Mouse (Mus musculus) MEL (cell line): ENCODE measurements around the gene Myo18b. TPM values are rescaled to one million over a fixed set of nuclear protein-coding genes. Genes with fewer than 3 reads are reported as not detected.

Experiments used
- DNase-seq: peaks from one replicate; pipeline ENCODE4 v3.0.0; 2011; ENCODE audit warnings: low read depth, low spot score
- H3K27ac ChIP-seq: 2 replicates; pipeline ENCODE4 v1.5.1; 2012; ENCODE audit warnings: low read depth, mild to moderate bottlenecking, control low read depth, low read length, moderate library complexity; ENCODE audit not compliant: control insufficient read depth
- H3K27me3 ChIP-seq, 2 experiments: fragments of 150-350 bp in 1 of 2; sonication (generic) in 1 of 2; 2 replicates each; pipeline ENCODE4 v1.6.1; 2012; ENCODE audit warnings: low read length in 2 of 2, mild to moderate bottlenecking in 2 of 2, improper control_type of control experiment in 1 of 2, moderate library complexity in 1 of 2; ENCODE audit not compliant: insufficient read depth in 2 of 2, control insufficient read depth in 1 of 2
- H3K36me3 ChIP-seq, 2 experiments: 2 replicates each; pipeline ENCODE4 v1.6.1; 2012 to 2014; ENCODE audit warnings: low read length in 2 of 2, improper control_type of control experiment in 1 of 2, inconsistent platforms in 1 of 2, mild to moderate bottlenecking in 1 of 2; ENCODE audit not compliant: insufficient read depth in 2 of 2, control insufficient read depth in 1 of 2
- H3K4me1 ChIP-seq, 2 experiments: fragments of 150-350 bp in 1 of 2; sonication (generic) in 1 of 2; 2 replicates each; pipeline ENCODE4 v1.6.1; 2012; ENCODE audit warnings: low read length in 2 of 2, improper control_type of control experiment in 1 of 2, mild to moderate bottlenecking in 1 of 2; ENCODE audit not compliant: insufficient read depth in 2 of 2, control insufficient read depth in 1 of 2
- H3K4me3 ChIP-seq, 2 experiments: fragments of 150-350 bp in 1 of 2; sonication (generic) in 1 of 2; 2 replicates each; pipeline ENCODE4 v1.5.1; 2012; ENCODE audit warnings: low read depth in 2 of 2, low read length in 2 of 2, mild to moderate bottlenecking in 2 of 2, moderate library complexity in 2 of 2, control low read depth in 1 of 2, improper control_type of control experiment in 1 of 2; ENCODE audit not compliant: control insufficient read depth in 1 of 2, insufficient read depth in 1 of 2
- H3K79me2 ChIP-seq: 2 replicates; pipeline ENCODE4 v1.6.1; 2012; ENCODE audit warnings: mild to moderate bottlenecking, low read length, moderate library complexity; ENCODE audit not compliant: control insufficient read depth, poor library complexity, insufficient read depth
- H3K9ac ChIP-seq: 2 replicates; pipeline ENCODE4 v1.6.1; 2012; ENCODE audit warnings: low read depth, mild to moderate bottlenecking, control low read depth, low read length, moderate library complexity; ENCODE audit not compliant: control insufficient read depth, poor library complexity, severe bottlenecking
- H3K9me3 ChIP-seq: fragments of 150-350 bp; sonication (generic); replicated peaks from 2 replicates; pipeline ENCODE4 v1.6.1; 2012; ENCODE audit warnings: mild to moderate bottlenecking, low read length, improper control_type of control experiment, moderate library complexity; ENCODE audit not compliant: insufficient read depth
- CHD1 ChIP-seq: IDR thresholded peaks from 2 replicates; pipeline ENCODE4 v1.6.1; 2012; ENCODE audit warnings: low read depth, mild to moderate bottlenecking, inconsistent platforms, low read length, improper control_type of control experiment
- CHD2 ChIP-seq: IDR thresholded peaks from 2 replicates; pipeline ENCODE4 v1.6.1; 2011; ENCODE audit warnings: low read length, improper control_type of control experiment
- CTCF ChIP-seq, 3 experiments: IDR thresholded peaks in 2 of 3; conservative IDR thresholded peaks in 1 of 3; 2 replicates each; pipeline ENCODE4 v1.5.1; 2011 to 2012; ENCODE audit warnings: low read length in 3 of 3, low read depth in 2 of 3, mild to moderate bottlenecking in 2 of 3, improper control_type of control experiment in 1 of 3, inconsistent platforms in 1 of 3, mixed read lengths in 1 of 3, moderate library complexity in 1 of 3; ENCODE audit not compliant: control insufficient read depth in 1 of 3, insufficient read depth in 1 of 3, poor library complexity in 1 of 3, severe bottlenecking in 1 of 3
- E2F4 ChIP-seq: IDR thresholded peaks from 2 replicates; pipeline ENCODE4 v1.6.1; 2011; ENCODE audit warnings: low read depth, low read length, improper control_type of control experiment, borderline replicate concordance
- ELF1 ChIP-seq: IDR thresholded peaks from 2 replicates; pipeline ENCODE4 v1.6.1; 2014; ENCODE audit warnings: low read depth, mild to moderate bottlenecking, inconsistent platforms, low read length, improper control_type of control experiment, moderate library complexity
- ETS1 ChIP-seq: IDR thresholded peaks from 2 replicates; pipeline ENCODE4 v1.6.1; 2012; ENCODE audit warnings: low read depth, mild to moderate bottlenecking, inconsistent platforms, low read length, improper control_type of control experiment, moderate library complexity
- GABPA ChIP-seq: IDR thresholded peaks from 2 replicates; pipeline ENCODE4 v1.6.1; 2012; ENCODE audit warnings: low read depth, mild to moderate bottlenecking, inconsistent platforms, low read length, improper control_type of control experiment, moderate library complexity
- HCFC1 ChIP-seq: IDR thresholded peaks from 2 replicates; pipeline ENCODE4 v1.6.1; 2012; ENCODE audit warnings: low read depth, mild to moderate bottlenecking, inconsistent platforms, low read length, improper control_type of control experiment, moderate library complexity
- JUND ChIP-seq: IDR thresholded peaks from 2 replicates; pipeline ENCODE4 v1.6.1; 2011; ENCODE audit warnings: low read depth, mild to moderate bottlenecking, improper control_type of control experiment, low read length
- MAFK ChIP-seq: IDR thresholded peaks from 2 replicates; pipeline ENCODE4 v1.6.1; 2011; ENCODE audit warnings: low read depth, mild to moderate bottlenecking, low read length, improper control_type of control experiment, borderline replicate concordance
- MAX ChIP-seq: IDR thresholded peaks from 2 replicates; pipeline ENCODE4 v1.6.1; 2011; ENCODE audit warnings: low read length, improper control_type of control experiment
- MXI1 ChIP-seq: IDR thresholded peaks from 2 replicates; pipeline ENCODE4 v1.6.1; 2011; ENCODE audit warnings: mild to moderate bottlenecking, low read depth, low read length, improper control_type of control experiment
- MYB ChIP-seq: IDR thresholded peaks from 2 replicates; pipeline ENCODE4 v1.6.1; 2011; ENCODE audit warnings: mild to moderate bottlenecking, low read depth, low read length, improper control_type of control experiment
- MYC ChIP-seq: IDR thresholded peaks from 2 replicates; pipeline ENCODE4 v1.6.1; 2011; ENCODE audit warnings: low read depth, mild to moderate bottlenecking, low read length, improper control_type of control experiment, moderate library complexity
- NELFE ChIP-seq: IDR thresholded peaks from 2 replicates; pipeline ENCODE4 v1.6.1; 2011; ENCODE audit warnings: low read depth, low read length, improper control_type of control experiment
- NRF1 ChIP-seq: IDR thresholded peaks from 2 replicates; pipeline ENCODE4 v1.6.1; 2014; ENCODE audit warnings: low read depth, mild to moderate bottlenecking, inconsistent platforms, low read length, improper control_type of control experiment, moderate library complexity; ENCODE audit not compliant: poor library complexity, insufficient read depth, severe bottlenecking
- POLR2A ChIP-seq, 2 experiments: IDR thresholded peaks; 2 replicates each; pipeline ENCODE4 v1.6.1; 2011 to 2012; ENCODE audit warnings: low read length in 2 of 2, mild to moderate bottlenecking in 2 of 2, control low read depth in 1 of 2, improper control_type of control experiment in 1 of 2, low read depth in 1 of 2, moderate library complexity in 1 of 2; ENCODE audit not compliant: control insufficient read depth in 1 of 2, insufficient read depth in 1 of 2, poor library complexity in 1 of 2
- POLR2AphosphoS5 ChIP-seq: IDR thresholded peaks from 2 replicates; pipeline ENCODE4 v1.6.1; 2012; ENCODE audit warnings: low read depth, borderline replicate concordance, mild to moderate bottlenecking, inconsistent platforms, low read length, moderate library complexity, mixed read lengths
- RCOR1 ChIP-seq: IDR thresholded peaks from 2 replicates; pipeline ENCODE4 v1.6.1; 2012; ENCODE audit warnings: low read depth, mild to moderate bottlenecking, inconsistent platforms, low read length, improper control_type of control experiment
- SIN3A ChIP-seq: IDR thresholded peaks from 2 replicates; pipeline ENCODE4 v1.6.1; 2012; ENCODE audit warnings: low read length, improper control_type of control experiment, inconsistent platforms
- ZC3H11A ChIP-seq: IDR thresholded peaks from 2 replicates; pipeline ENCODE4 v1.6.1; 2012; ENCODE audit warnings: low read depth, mild to moderate bottlenecking, inconsistent platforms, low read length, improper control_type of control experiment
- ZKSCAN1 ChIP-seq: IDR thresholded peaks from 2 replicates; pipeline ENCODE4 v1.6.1; 2012; ENCODE audit warnings: low read depth, mild to moderate bottlenecking, inconsistent platforms, low read length, improper control_type of control experiment, moderate library complexity
- ZMIZ1 ChIP-seq: IDR thresholded peaks from 2 replicates; pipeline ENCODE4 v1.6.1; 2012; ENCODE audit warnings: low read depth, mild to moderate bottlenecking, inconsistent platforms, low read length, improper control_type of control experiment, moderate library complexity
- ZNF384 ChIP-seq: IDR thresholded peaks from 2 replicates; pipeline ENCODE4 v1.6.1; 2012; ENCODE audit warnings: low read depth, mild to moderate bottlenecking, inconsistent platforms, low read length, improper control_type of control experiment
- polyA plus RNA-seq, 2 experiments: library from polyadenylated mRNA; stranded (reverse) in 1 of 2; unstranded in 1 of 2; fragments of >175 nt in 1 of 2; fragments of >200 nt in 1 of 2; gene quantifications; 2 replicates each; pipeline versions ENCODE4 v1.2.1 to v1.2.4; 2012; ENCODE audit warnings: low replicate concordance in 2 of 2, low read depth in 1 of 2; ENCODE audit not compliant: insufficient read length in 2 of 2, insufficient read depth in 1 of 2, missing spikeins in 1 of 2
- total RNA-seq: library from RNA; depleted of rRNA; stranded (reverse); fragments of 300-350 nt; gene quantifications from 2 replicates; pipeline ENCODE4 v1.2.3, GENCODE M21; 2012

Myo18b gene
- total and polyA plus RNA-seq, 3 experiments, result not detected

DNA sequence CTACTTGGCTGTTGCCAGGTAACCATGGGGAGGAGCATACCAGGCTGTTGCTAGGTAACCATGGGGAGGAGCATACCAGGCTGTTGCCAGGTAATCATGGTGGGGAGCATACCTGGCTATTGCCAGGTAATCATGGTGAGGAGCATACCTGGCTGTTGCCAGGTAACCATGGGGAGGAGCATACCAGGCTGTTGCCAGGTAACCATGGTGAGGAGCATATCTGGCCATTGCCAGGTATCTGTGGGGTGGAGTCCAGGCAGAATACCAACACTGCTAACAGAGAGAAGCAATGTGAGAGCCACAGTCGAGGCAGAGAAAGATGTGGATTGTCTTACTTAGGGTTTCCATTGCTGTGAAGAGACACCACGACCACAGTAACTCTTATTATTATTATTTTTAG, 250.6 kb downstream of the Myo18b start:
- H3K4me1 ChIP-seq, result no peaks in the 10 kb centered on the region
- no peaks in the 10 kb centered on the region for H3K79me2 ChIP-seq
- no peaks in the 10 kb centered on the region for H3K9me3 ChIP-seq
- no peak overlapping the region for H3K27ac ChIP-seq
- H3K4me3 ChIP-seq, result no peak overlapping the region
- no peak overlapping the region for H3K9ac ChIP-seq
- H3K36me3 ChIP-seq, result no peaks in the 10 kb centered on the region
- TF ChIP-seq MAFK, result no peak
- no peak for TF ChIP-seq MYC
- TF ChIP-seq NRF1, result no peak
- no peak for TF ChIP-seq ZKSCAN1
- no peak for TF ChIP-seq CHD1
- no peak for TF ChIP-seq ZMIZ1
- TF ChIP-seq MYB, result no peak
- no peak for TF ChIP-seq MXI1
- no peak for TF ChIP-seq HCFC1
- no peak for TF ChIP-seq E2F4
- no peak for TF ChIP-seq ETS1
- no peak for TF ChIP-seq JUND
- TF ChIP-seq CHD2, result no peak
- no peak for TF ChIP-seq RCOR1
- no peak for TF ChIP-seq GABPA
- no peak for TF ChIP-seq ELF1
- TF ChIP-seq NELFE, result no peak
- H3K27me3 ChIP-seq, result no peaks in the 10 kb centered on the region
- no peak for DNase-seq

DNA sequence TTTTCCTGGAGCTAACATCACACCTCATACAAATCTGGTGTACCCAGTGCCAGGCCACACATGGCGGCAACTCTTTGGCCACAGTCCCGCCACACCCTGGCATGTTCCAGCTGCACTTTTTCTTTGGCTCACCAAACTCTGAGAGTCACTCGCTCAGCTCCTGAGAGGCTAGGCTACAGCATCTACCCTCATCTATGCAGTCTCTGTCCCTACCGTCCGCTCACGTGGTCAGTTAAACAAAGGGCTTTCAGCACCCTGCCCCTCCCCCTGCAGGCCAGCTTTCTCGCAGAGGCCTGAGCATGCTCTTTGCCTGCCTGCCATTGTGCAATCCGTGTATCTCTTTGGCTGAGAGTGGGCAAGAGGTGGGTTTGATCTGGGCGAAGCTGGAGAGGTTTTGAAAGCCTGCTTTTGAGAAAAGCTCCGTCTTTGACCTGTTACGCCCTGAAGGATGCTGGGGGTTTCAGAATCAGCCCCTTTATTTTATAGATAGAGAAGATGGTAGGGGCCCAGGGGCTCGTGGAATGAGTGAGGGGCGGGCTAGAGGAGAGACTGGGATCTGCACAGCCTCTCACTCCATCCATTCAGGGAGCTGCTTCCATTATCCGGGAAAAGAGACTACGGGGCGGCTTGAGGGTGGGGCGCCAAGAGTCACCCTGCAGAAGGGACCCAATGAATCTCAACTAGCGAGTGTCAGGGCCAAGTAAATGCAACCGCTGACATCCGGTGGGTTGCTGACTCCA, 252.5 kb downstream of the Myo18b start:
- no peaks in the 10 kb centered on the region for H3K79me2 ChIP-seq
- H3K36me3 ChIP-seq, result no peaks in the 10 kb centered on the region
- no peak overlapping the region for H3K4me3 ChIP-seq
- no peak overlapping the region for H3K27ac ChIP-seq
- no peak for DNase-seq
- H3K27me3 ChIP-seq, result no peaks in the 10 kb centered on the region
- no peaks in the 10 kb centered on the region for H3K4me1 ChIP-seq
- no peaks in the 10 kb centered on the region for H3K9me3 ChIP-seq
- TF ChIP-seq SIN3A (no peak), NRF1 (no peak), ZC3H11A (no peak), CHD2 (no peak), CHD1 (no peak), ZMIZ1 (no peak), MAX (no peak), ZNF384 (no peak), MXI1 (no peak), CTCF (IDR thresholded peaks at IDR 0.05 in 2 of 3, conservative IDR thresholded peaks at IDR 0.05 in 1 of 3; ENCODE audit: control insufficient read depth in 1 of 3, insufficient read depth in 1 of 3, low read depth in 2 of 3, low read length in 3 of 3, poor library complexity in 1 of 3, severe bottlenecking in 1 of 3) (no peak), MYB (no peak), POLR2AphosphoS5 (no peak), ETS1 (no peak), POLR2A (IDR thresholded peaks at IDR 0.05; ENCODE audit: control insufficient read depth in 1 of 2, insufficient read depth in 1 of 2, low read depth in 1 of 2, low read length in 2 of 2, poor library complexity in 1 of 2) (no peak), MYC (no peak)
- H3K9ac ChIP-seq, result no peak overlapping the region
